In the genomic region with DNA sequence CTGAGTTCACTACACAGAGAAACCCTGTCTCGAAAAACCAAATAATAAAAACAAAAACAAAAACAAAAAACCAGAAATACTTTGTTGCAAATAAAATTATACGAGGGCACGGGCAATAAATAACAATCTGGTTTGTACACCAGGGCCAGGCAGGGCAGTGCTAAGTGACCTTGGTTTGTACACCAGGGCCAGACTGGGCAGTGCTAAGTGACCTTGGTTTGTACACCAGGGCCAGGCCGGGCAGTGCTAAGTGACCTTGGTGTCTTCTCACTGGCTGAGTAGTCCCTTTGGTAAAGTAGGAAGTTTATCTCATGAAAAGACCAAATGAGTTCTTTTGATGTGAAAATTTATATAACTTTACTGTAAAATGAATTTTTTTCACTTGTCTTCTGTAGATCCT, we compare ENCODE assay signal across 22 mouse cellular contexts. TPM values are rescaled to one million over a fixed set of nuclear protein-coding genes. Genes with fewer than 3 reads are reported as not detected.
A peak's percentile ranks its signal among the peaks of the same experiment; 100 is the strongest.
DNase-seq lines count a peak whose midpoint lies in the region; ATAC-seq and TF ChIP-seq lines count a peak whose summit lies in the region.
"Had no signal": no experiment of that assay in that cellular context is flagged by ENCODE, and none has a peak within 500 bp of the region (broad histone marks: within the 10 kb centered on the region; RNA-seq: fewer than 3 reads in every experiment).

No protein-coding gene starts in this region.

- H3K4me3 ChIP-seq in heart, postnatal 0 days (ENCODE audit: low read depth, low read length) = no peak overlapping the region
- H3K4me3 ChIP-seq: embryonic facial prominence, embryonic 13.5 days; forebrain, embryonic 12.5 days; heart, embryonic 13.5 days; hindbrain, embryonic 13.5 days had no signal

- H3K27ac ChIP-seq in heart, postnatal 0 days (ENCODE audit: low read depth) = no peak overlapping the region
- H3K27ac ChIP-seq: embryonic facial prominence, embryonic 13.5 days; forebrain, embryonic 12.5 days; heart, embryonic 13.5 days; hindbrain, embryonic 13.5 days; hindbrain, postnatal 0 days had no signal

- no peaks in the 10 kb centered on the region for H3K4me1 ChIP-seq in heart, postnatal 0 days (ENCODE audit: control insufficient read depth, insufficient read depth)
- H3K4me1 ChIP-seq: embryonic facial prominence, embryonic 13.5 days; forebrain, embryonic 12.5 days; heart, embryonic 13.5 days; hindbrain, embryonic 13.5 days had no signal

- no peaks in the 10 kb centered on the region for H3K9me3 ChIP-seq in heart, postnatal 0 days (replicated peaks; ENCODE audit: control insufficient read depth, low read length)
- H3K9me3 ChIP-seq: embryonic facial prominence, embryonic 13.5 days; forebrain, embryonic 12.5 days; heart, embryonic 13.5 days; hindbrain, embryonic 13.5 days had no signal

- TF ChIP-seq CTCF in heart, postnatal 0 days (IDR thresholded peaks at IDR 0.05; ENCODE audit: low read depth) = no peak

- TF ChIP-seq EP300 in heart, postnatal 0 days (IDR thresholded peaks at IDR 0.05; ENCODE audit: low read depth) = no peak

- no peaks in the 10 kb centered on the region for H3K27me3 ChIP-seq in heart, postnatal 0 days (ENCODE audit: control insufficient read depth, insufficient read depth, low read length)
- H3K27me3 ChIP-seq: CH12.LX; embryonic facial prominence, embryonic 13.5 days; forebrain, embryonic 12.5 days; heart, embryonic 13.5 days; hindbrain, embryonic 13.5 days; Patski had no signal

- peaks cover 40% of the 10 kb centered on the region for H3K36me3 ChIP-seq in heart, postnatal 0 days (replicated peaks; ENCODE audit: control insufficient read depth, insufficient read depth, low read length)

- H3K9ac ChIP-seq in heart, postnatal 0 days (replicated peaks; ENCODE audit: low read depth, low read length) = no peak overlapping the region
- H3K9ac ChIP-seq: embryonic facial prominence, embryonic 13.5 days; forebrain, embryonic 12.5 days; heart, embryonic 13.5 days; hindbrain, embryonic 13.5 days had no signal

- ATAC-seq in heart, postnatal 0 days (ENCODE audit: insufficient read depth, low read depth) = peak; percentile 41; the same call in 1 of the 2 replicates
- ATAC-seq: activated CD4-positive, CD25-positive, alpha-beta regulatory T cell, adult 4 months; forebrain, embryonic 16.5 days; hindbrain, postnatal 0 days; Patski had no signal

- WGBS in heart, postnatal 0 days = 83% methylated on average over 4 of the region's 4 CpGs

- DNase-seq in heart, postnatal 0 days (ENCODE audit: low spot score) = no peak
- DNase-seq in heart, postnatal 4 days = no peak
- peak; percentile 88 to 90 for DNase-seq in adrenal gland, adult (ENCODE audit: inconsistent age in 2 of 2, low spot score in 1 of 2)
- peak; percentile 71 for DNase-seq in adrenal gland, postnatal 10 days
- DNase-seq in adrenal gland, postnatal 4 days (ENCODE audit: low spot score in 2 of 2) = peak; percentile 14 to 32
- no peak for DNase-seq in B cell, adult 2 months
- DNase-seq in urinary bladder, adult 18-20 months (ENCODE audit: low spot score in 2 of 2) = no peak
- DNase-seq in lung, postnatal 14 days = no peak
- DNase-seq: cerebellum, adult 11-12 months; cerebellum, adult 9-10 months; cerebellum, postnatal 25 days; gastrocnemius, postnatal 10 days; heart, postnatal 10 days had no signal

- no peak overlapping the region for H3K4me2 ChIP-seq in heart, postnatal 0 days (ENCODE audit: low read depth, low read length)
- H3K4me2 ChIP-seq: embryonic facial prominence, embryonic 13.5 days; forebrain, embryonic 12.5 days; heart, embryonic 13.5 days; hindbrain, embryonic 13.5 days had no signal

RNA-seq across cellular contexts. Expression of gene Ap4e1, which starts 28.8 kb away (rescaled TPM):
- total RNA-seq in heart, postnatal 0 days (2014; rRNA removed; ENCODE audit: low replicate concordance) = 5.1 and 8.3 TPM in 2 replicates
- 4.0 and 4.1 TPM in 2 replicates for polyA plus RNA-seq in heart, postnatal 0 days (2015; fragmentation: Nextera tagmentation; extraction: Ambion mirVana)
- total RNA-seq in heart, postnatal 4 days (2021) = 1 to 10 TPM; 8.6 to 8.8 TPM
- 10 to 100 TPM in 1 of 2 experiments, 1 to 10 TPM in 1; 8.9 to 12.8 TPM for total RNA-seq in adrenal gland, postnatal 10 days (2021)
- total RNA-seq in adrenal gland, postnatal 4 days (2021) = 10 to 100 TPM; 15.5 TPM

RNA-seq across cellular contexts. Expression of gene Blvra, which starts 33.2 kb away (rescaled TPM):
- 16.0 and 27.0 TPM in 2 replicates for total RNA-seq in heart, postnatal 0 days (2014; rRNA removed; ENCODE audit: low replicate concordance)
- 37.6 and 43.6 TPM in 2 replicates for polyA plus RNA-seq in heart, postnatal 0 days (2015; fragmentation: Nextera tagmentation; extraction: Ambion mirVana)
- total RNA-seq in heart, postnatal 4 days (2021) = 10 to 100 TPM; 26.0 to 26.2 TPM
- total RNA-seq in adrenal gland, postnatal 10 days (2021) = 10 to 100 TPM; 38.7 to 39.9 TPM
- 10 to 100 TPM; 41.1 to 44.2 TPM for total RNA-seq in adrenal gland, postnatal 4 days (2021)

Comparison
In these comparisons a context has a peak if more than half of its experiments do, and no peak if none do; other contexts are left out.
1. DNase-seq: peak in adrenal gland, adult (2 of 2), adrenal gland, postnatal 10 days (single experiment) and adrenal gland, postnatal 4 days (2 of 2); none in heart, postnatal 0 days (single experiment), heart, postnatal 4 days (single experiment), B cell, adult 2 months (0 of 2), urinary bladder, adult 18-20 months (0 of 2) and lung, postnatal 14 days (single experiment).